In the genomic region with DNA sequence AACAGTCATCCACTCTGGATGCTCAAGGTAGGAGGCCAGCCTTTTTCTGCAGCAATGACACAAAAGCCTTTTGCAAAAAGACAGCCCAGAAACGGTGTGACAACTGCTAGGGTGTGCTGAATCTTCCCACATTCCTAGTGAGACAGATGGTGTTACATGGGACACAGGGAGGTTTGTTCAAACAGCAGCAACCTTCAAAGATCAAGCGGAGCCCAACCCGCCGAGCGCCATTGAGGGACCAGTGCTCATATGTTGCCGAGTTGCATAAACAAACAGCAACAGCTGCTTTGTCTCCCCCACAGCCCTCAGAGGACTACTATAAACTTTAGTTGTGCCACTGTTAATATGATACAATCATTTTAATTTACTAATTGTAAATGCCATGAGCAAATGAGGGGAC, we compare ENCODE assay signal across 10 mouse cellular contexts.
DNase-seq lines count a peak whose midpoint lies in the region; ATAC-seq lines count a peak whose summit lies in the region.
"Had no signal": no experiment of that assay in that cellular context is flagged by ENCODE, and none has a peak within 500 bp of the region (broad histone marks: within the 10 kb centered on the region; RNA-seq: fewer than 3 reads in every experiment).

No protein-coding gene starts in this region.

- no peak overlapping the region for H3K4me3 ChIP-seq in hindbrain, embryonic 10.5 days
- H3K4me3 ChIP-seq in hindbrain, embryonic 13.5 days, result no peak overlapping the region
- no peak overlapping the region for H3K4me3 ChIP-seq in midbrain, embryonic 12.5 days

- no peak overlapping the region for H3K9ac ChIP-seq in hindbrain, embryonic 13.5 days
- H3K9ac ChIP-seq in midbrain, embryonic 12.5 days (replicated peaks), result no peak overlapping the region

- peaks cover 9% of the 10 kb centered on the region for H3K4me1 ChIP-seq in hindbrain, embryonic 10.5 days (replicated peaks)
- H3K4me1 ChIP-seq in hindbrain, embryonic 13.5 days (replicated peaks), result peaks cover 15% of the 10 kb centered on the region
- no peaks in the 10 kb centered on the region for H3K4me1 ChIP-seq in midbrain, embryonic 12.5 days

- H3K27ac ChIP-seq in hindbrain, embryonic 10.5 days, result peak overlapping the region; percentile 16; the same call in 1 of the 2 replicates
- no peak overlapping the region for H3K27ac ChIP-seq in hindbrain, embryonic 13.5 days
- H3K27ac ChIP-seq in midbrain, embryonic 12.5 days (replicated peaks), result no peak overlapping the region

- H3K4me2 ChIP-seq in hindbrain, embryonic 13.5 days, result no peak overlapping the region
- H3K4me2 ChIP-seq in midbrain, embryonic 12.5 days (replicated peaks), result no peak overlapping the region

- H3K27me3 ChIP-seq in hindbrain, embryonic 10.5 days (ENCODE audit: insufficient read depth, poor library complexity, severe bottlenecking), result no peaks in the 10 kb centered on the region
- H3K27me3 ChIP-seq in hindbrain, embryonic 13.5 days, result no peaks in the 10 kb centered on the region
- H3K27me3 ChIP-seq in midbrain, embryonic 12.5 days, result no peaks in the 10 kb centered on the region

- peak; percentile 36 for DNase-seq in hindbrain, embryonic 10.5 days (ENCODE audit: low spot score)
- DNase-seq in embryo, embryonic 10.5 days (ENCODE audit: low spot score), result peak; percentile 62
- DNase-seq in layer of hippocampus, adult 8-10 months (ENCODE audit: low spot score in 2 of 2), result peak; percentile 67 to 74
- DNase-seq in MN1 (ENCODE audit: low spot score), result no peak
- DNase-seq in cerebellum, adult 11 months, result no peak
- DNase-seq in testis, postnatal 10 days (ENCODE audit: low spot score), result no peak
- DNase-seq: adrenal gland, postnatal 36 days; liver had no signal

- no peak for ATAC-seq in hindbrain, embryonic 13.5 days (ENCODE audit: low FRiP score)
- ATAC-seq in midbrain, embryonic 12.5 days (ENCODE audit: low FRiP score, low read depth), result peak; percentile 71

- H3K36me3 ChIP-seq in hindbrain, embryonic 10.5 days, result peaks cover 85% of the 10 kb centered on the region
- H3K36me3 ChIP-seq in hindbrain, embryonic 13.5 days, result peaks cover 35% of the 10 kb centered on the region
- peaks cover 46% of the 10 kb centered on the region for H3K36me3 ChIP-seq in midbrain, embryonic 12.5 days

- WGBS in hindbrain, embryonic 10.5 days, result 40% methylated on average over 6 of the region's 6 CpGs
- WGBS in hindbrain, embryonic 13.5 days, result 41% methylated on average over 6 of the region's 6 CpGs
- WGBS in midbrain, embryonic 12.5 days, result 54% methylated on average over 6 of the region's 6 CpGs

- H3K9me3 ChIP-seq in hindbrain, embryonic 10.5 days, result no peaks in the 10 kb centered on the region
- H3K9me3 ChIP-seq in hindbrain, embryonic 13.5 days, result no peaks in the 10 kb centered on the region
- H3K9me3 ChIP-seq in midbrain, embryonic 12.5 days, result no peaks in the 10 kb centered on the region

Comparison
In these comparisons a context has a peak if more than half of its experiments do, and no peak if none do; other contexts are left out.
1. DNase-seq: peak in hindbrain, embryonic 10.5 days (single experiment), embryo, embryonic 10.5 days (single experiment) and layer of hippocampus, adult 8-10 months (2 of 2); none in MN1 (single experiment), cerebellum, adult 11 months (single experiment) and testis, postnatal 10 days (single experiment).